Mouse (Mus musculus) layer of hippocampus, postnatal 14 days (tissue): ENCODE results near the gene Edn2. TPM values are rescaled to one million over a fixed set of nuclear protein-coding genes. Genes with fewer than 3 reads are reported as not detected.

Source experiments
- DNase-seq, 2 experiments: peaks; one replicate each; pipeline ENCODE4 v3.0.0; 2021 to 2022; ENCODE audit warnings: low spot score in 2 of 2, mixed read lengths in 1 of 2
- total RNA-seq, 2 experiments: library from RNA; stranded (reverse); gene quantifications; 2 replicates each; pipeline ENCODE4 v1.2.3; 2021

Gene Edn2
- total RNA-seq, 2 experiments from 2014 or later = not detected

GRCm38 (mm10) chr4:120153736-120154135 is 7.3 kb upstream of the Edn2 start:
- DNase-seq = no peak

GRCm38 (mm10) chr4:120158714-120159310 is 2.2 kb upstream of the Edn2 start:
- no peak for DNase-seq

GRCm38 (mm10) chr4:120162586-120162985 is 1.6 kb downstream of the Edn2 start:
- DNase-seq = no peak

GRCm38 (mm10) chr4:120163242-120163641 is 2.2 kb downstream of the Edn2 start:
- no peak for DNase-seq

GRCm38 (mm10) chr4:120164316-120164715 is 3.3 kb downstream of the Edn2 start:
- DNase-seq = no peak

GRCm38 (mm10) chr4:120167778-120168177 is 6.8 kb downstream of the Edn2 start:
- DNase-seq = no peak

- DNase-seq = no peak
These were observed 7.3 kb downstream of the Edn2 start for GRCm38 (mm10) chr4:120168346-120168745.

GRCm38 (mm10) chr4:120170387-120170936 is 9.5 kb downstream of the Edn2 start:
- no peak for DNase-seq

GRCm38 (mm10) chr4:120172050-120172684 is 11.2 kb downstream of the Edn2 start:
- DNase-seq = peak; percentile 41 to 71

GRCm38 (mm10) chr4:120179123-120179522 is 18.1 kb downstream of the Edn2 start:
- DNase-seq = no peak

GRCm38 (mm10) chr4:120180535-120180934 is 19.5 kb downstream of the Edn2 start:
- DNase-seq = no peak

- no peak for DNase-seq
These were observed 23.5 kb downstream of the Edn2 start for GRCm38 (mm10) chr4:120184374-120184991.

- no peak for DNase-seq
These were observed 25.4 kb downstream of the Edn2 start for GRCm38 (mm10) chr4:120186441-120186840.

GRCm38 (mm10) chr4:120186934-120187333 is 25.9 kb downstream of the Edn2 start:
- no peak for DNase-seq

GRCm38 (mm10) chr4:120188204-120188603 is 27.2 kb downstream of the Edn2 start:
- DNase-seq = no peak

- DNase-seq = peak; percentile 78 to 87
These were observed 27.7 kb downstream of the Edn2 start for GRCm38 (mm10) chr4:120188651-120189161.

- DNase-seq = peak; percentile 53 to 84
These were observed 28.9 kb downstream of the Edn2 start for GRCm38 (mm10) chr4:120189941-120190340.

- no peak for DNase-seq
These were observed 31.0 kb downstream of the Edn2 start for GRCm38 (mm10) chr4:120191987-120192386.

- no peak for DNase-seq
These were observed 33.0 kb downstream of the Edn2 start for GRCm38 (mm10) chr4:120194026-120194425.

GRCm38 (mm10) chr4:120194965-120195364 is 34.0 kb downstream of the Edn2 start:
- DNase-seq = no peak

- no peak for DNase-seq
These were observed 38.3 kb downstream of the Edn2 start for GRCm38 (mm10) chr4:120199184-120199885.
